Mouse (Mus musculus) kidney, adult 8-10 months (tissue): ENCODE data around the gene Rnf145.

Experiments used
- DNase-seq, 2 experiments: peaks; one replicate each; pipeline ENCODE4 v3.0.0; 2022

Rnf145 gene

DNA sequence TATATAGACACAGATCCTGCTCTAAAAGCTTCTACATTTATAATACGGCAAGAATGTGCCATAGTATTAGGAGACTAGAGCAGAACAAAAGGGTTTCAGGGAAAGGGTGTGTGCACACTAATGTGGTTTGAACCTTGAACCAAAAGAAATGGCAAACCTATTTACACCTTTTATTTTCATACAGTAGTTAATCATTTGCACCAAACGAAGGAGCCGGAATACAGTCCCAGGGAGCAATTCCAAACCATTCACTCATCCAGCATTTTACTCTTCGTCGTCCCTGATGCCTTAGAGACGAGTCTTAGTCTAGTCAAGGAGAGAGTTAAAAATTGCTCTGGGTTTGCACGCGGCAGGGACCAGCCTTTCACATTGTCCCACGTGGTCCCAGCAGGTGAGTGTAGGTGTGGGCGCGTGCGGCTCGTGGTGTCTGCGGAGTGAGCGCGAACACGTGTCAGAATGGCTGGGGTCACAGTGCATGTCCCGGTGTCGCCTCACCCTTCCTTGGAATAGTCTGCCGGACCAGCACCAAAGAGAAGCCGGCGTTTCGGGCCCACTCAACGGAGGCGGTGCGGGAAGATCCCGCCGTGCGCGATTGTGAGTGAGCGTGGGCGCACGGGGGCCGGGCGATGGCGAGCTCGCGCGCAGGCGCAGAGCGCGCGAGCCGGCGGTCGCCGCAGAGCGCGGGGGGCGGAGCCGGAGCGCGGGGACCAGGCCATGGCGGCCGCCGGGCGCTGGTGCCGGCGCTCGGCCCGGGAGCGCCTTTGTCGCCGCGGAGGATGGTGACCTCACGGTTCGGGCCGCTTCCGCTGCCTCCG is at the start of gene Rnf145:
Gene Rnf145 (plus strand): TSS at position 684 of the 815 bp plus-strand sequence.
- peak; percentile 62 to 77 for DNase-seq

DNA sequence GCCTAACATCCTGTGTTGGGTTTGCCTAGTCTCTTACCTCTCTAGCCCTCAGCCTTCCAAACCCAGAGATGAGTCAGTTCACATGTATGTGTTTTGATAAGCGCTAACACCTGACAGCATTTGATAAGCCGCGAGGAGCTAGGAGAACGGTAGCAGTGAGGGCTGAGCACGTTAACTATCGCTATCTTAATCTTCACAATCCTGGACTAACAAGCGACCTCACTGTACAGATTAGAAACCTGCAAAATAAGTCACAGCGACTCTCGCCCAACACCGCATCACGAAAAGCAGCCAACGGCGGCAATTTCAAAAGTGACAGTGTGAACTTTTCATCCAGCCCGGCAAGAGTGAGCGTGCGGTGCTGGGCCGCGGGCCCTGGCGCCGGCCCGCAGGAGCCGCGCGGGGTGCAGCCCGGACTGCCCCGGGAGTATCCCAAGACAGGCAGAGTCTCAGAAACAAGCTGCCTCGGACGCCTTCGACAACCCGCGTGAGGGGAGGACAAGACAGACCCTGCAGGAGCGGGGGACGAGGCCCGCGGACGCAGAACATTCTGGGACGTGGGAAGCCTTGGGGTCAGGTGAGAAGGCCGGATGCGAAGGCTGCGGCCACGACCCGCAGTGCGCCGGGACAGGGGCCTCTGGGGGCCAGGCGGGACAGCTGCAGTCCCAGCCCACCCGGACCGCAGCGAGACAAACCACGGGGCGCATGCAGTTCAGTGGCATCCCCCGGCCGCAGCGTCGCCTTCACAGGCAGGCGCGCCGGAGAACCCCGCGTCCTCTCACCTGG is 48.9 kb upstream of the Rnf145 start:
- no peak for DNase-seq

DNA sequence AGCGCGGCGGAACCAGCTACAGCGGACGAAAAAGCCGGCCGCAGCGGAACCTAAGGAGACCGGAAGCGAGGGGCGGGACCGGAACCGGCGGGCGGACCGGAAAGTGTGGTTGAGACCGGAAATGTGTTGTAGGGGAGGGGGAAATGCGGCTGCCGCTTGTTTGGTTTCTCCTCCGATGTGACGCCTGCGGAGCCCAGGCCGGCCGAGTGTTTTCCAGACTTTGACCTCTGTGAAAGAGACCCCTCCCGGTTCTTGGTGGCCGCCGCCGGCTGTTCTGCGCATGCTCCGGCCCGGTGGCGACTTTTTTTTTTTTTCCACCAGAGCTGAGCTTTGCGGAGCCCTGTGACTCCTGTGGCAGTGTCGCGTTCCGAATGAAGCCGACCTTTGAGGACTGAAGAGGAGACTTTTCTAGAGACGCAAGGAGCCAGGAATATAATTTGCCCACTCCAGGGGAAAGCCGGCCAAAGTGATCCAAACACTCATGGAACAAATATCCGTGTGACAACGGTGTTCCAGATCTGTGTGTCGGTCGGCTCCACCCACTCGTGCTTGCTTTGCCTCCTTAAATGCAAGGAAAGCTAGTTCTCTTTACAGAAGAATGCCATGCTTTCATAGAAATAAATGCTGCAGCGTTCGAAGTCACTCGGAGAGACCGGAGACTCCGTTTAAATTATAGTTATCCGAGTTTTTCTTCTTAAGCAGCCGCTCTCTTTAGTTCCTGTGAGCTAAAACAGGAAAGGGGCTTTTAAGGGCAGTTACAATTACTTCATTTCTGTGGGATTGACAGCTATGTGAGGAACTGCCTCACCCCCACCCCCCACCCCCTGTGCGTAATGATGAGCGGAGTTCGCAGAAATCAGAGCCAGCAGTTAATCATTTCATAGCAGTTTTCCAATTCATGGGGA is 48.1 kb upstream of the Rnf145 start, which contains the start of gene Ublcp1:
Gene Ublcp1 (minus strand): TSS at position 67 of the 905 bp plus-strand sequence.
- peak; percentile 95 for DNase-seq

DNA sequence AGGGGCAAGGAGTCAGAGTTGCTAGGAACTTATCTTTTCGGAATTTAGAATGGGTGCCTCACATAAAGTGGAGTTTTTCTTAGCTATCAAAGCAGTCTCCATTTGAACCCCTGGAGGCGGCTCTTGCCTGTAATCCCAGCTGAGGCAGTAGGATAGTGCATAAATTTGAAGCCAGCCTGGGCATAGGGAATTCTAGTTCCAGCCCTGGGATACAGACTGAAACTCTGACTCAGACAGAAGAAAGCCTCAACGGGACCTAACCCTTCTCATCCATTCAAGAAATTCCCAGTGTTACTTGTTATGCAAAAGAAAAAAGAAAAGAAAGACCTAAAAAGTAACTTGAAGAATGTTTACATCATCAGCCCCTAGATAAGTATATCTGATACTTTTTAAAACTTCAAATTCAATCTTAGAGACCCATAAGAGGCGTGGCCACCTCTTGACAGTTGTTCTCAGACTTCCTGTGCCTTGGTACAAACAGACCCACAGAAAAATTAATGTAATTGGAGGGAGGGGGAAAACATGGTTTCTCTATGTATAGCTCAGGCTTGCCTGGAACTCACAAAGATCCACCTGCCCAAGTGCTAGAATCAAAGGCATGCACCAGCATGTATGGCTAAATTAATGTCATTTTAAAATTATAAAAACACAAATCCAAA is 47.3 kb upstream of the Rnf145 start:
- DNase-seq: peak; percentile 12 to 16

DNA sequence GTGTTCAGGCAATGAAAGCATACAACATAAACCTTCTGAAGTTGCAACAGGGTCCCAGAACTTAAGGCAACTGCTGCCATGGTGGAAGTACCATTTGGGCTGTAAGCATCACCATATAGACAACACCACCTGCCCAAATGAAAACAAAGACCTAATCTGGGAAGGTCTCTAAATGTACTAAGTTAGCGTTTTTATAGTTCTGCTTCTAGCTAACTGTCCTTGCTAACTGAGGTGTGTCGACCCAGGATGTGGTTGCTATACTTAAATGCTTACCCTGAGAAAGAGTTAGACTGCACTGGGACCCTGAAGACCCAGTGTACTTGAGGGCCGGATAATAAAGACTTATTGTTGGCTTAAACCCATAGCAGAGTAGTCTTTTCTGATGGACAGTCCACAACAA is 43.3 kb upstream of the Rnf145 start:
- DNase-seq: no peak

DNA sequence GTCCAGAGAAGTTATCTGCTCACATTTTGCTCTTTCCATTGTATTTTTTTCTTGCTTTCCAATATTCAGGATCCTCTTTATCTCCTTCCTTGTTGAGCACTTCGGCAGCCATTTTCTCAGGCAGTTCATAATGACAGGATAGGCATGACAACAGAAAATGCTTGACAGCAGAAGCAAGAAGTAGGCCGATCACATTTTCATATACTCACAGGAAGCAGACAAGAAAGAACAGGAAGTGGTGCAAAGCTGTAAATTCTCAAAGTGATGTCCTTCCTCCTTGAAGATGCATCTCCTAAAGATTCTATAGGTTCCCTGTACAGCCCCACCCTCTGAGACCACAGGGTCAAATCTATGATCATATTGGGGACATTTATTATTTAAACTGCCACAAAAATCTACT is 42.3 kb upstream of the Rnf145 start:
- no peak for DNase-seq

DNA sequence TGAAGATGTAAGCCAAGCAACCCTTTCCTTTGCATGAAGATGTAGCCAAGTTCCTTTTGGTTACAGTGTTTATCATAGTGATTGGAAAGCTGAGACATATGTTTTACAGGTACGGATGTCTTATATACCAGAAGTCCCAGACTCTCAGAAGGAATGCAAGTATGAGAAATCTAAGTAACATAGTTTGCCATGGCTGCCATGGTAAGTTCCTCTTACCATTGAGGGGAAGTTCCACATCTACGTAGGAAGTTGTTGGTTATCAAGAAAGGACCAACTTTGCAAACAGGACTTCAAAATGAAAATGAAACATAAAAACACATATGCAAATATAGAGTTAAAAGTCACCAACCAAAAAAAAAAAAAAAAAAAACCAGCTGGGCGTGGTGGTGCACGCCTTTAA is 40.4 kb upstream of the Rnf145 start:
- no peak for DNase-seq

DNA sequence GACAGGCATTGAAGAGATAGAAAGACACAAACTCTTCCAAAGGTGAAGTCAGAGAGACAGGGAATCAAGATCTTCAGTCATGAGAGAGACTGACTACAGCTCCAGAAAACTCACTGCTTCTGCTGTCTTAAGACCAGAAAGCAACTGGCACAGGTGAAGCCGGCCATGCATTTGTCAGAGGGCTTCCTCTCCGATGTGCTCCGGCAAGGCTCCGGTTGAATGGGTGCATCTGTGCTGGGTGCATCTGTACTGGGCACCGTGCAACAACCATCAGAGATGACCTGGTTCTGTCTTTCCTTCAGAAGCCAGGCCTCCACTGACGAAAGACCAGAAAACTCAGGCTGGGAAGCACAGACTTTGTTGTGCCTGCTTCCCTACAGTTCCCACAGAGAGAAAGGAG is 38.5 kb upstream of the Rnf145 start:
- DNase-seq: no peak

DNA sequence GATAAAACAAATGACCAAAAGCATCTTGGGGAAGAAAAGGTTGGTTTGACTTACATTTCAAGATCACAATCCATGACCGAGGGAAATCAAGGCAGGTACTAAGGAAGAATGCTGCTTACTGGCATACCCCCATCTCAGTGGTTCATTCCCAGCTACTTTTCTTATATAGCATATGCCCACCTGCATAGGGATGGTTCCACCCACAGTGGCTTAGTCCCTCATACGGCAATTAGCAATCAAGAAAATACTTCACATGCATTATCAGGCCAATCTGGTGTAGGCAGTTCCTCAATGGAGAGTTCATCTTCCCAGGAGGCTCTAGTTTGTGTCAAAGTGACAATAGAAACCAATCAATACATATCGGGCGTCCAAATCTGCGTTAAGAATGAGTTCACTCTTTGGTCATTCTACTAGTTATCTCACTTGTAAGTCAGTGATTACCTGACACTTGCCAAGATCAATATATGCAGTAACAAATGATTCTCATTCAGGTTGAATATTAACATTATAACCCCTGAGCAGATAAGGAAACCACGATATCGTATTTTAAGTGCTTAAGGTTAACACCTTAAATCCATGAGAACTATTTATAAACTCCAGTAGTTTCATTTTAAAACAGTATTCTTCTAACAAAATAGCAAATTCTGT is 33.6 kb upstream of the Rnf145 start:
- no peak for DNase-seq

DNA sequence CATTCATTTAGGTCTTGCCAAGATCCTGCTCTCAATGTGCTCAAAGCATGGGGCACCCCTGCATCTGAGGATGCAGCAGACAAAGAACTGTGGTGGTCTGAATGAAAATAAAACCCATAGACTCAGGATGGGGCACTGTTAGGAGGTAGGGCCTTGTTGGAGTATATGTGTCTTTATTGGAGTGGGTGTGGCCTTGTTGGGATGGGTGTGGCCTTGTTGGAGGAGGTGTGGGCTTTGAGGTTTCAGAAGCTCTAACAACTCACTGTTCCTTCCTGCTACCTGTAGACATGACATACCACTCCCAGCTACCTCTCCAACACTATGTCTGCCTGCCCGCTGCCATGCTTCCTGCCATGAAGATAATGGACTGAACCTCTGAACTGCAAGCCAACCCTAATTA is 29.6 kb upstream of the Rnf145 start:
- DNase-seq: no peak

DNA sequence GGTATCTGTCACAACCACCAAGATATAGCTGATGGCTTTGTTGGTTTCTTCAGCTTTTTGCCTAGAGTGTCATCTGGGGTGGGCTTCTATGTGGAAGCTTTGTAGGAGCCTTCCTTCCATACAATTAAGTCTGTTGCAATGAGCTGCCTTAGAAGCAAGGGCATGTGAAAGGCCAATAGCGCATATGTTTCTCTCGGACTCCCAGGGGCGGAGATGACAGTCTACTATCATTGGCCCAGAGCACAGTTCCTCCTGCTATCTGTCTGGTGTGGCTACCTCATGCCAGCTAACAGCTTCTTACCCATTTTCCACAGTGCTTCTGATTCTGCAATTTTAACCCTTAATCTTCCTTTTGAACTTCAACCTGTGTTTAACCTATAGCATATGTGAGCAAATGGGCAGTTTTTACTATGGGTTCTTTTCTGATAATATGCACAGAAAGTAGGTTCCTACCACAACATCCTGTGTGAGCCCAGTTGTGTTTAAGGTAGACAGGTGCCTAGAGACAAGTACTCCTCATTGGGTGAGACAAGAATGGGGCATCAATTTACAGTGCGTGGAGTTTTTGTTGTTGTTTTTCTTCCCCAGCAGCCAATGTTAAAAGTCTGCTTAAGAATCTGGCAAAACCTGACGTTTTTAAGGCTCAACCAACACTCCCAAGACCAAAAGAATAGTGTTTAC is 24.0 kb upstream of the Rnf145 start:
- DNase-seq: no peak

DNA sequence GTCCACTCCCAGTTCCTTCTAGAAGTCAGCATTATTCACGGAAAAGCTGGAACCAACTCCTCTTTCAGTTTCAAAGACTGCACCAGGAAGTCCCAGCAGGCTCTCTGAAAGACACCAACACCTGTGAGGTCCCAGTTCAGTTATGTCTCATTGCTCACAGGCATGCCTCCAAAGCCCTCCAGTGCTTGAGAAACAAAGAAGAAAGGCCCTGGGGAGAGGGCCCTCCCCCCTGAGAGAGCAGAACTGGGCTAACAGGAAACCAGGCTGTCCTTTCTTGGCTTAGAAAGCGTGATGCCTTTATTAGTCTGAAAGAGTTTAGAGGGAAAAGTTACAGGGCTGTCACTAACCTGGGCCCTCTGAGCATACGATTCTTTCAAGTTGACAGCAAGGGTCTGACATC is 22.5 kb upstream of the Rnf145 start:
- DNase-seq: peak in 1 of 2 experiments; percentile 7

DNA sequence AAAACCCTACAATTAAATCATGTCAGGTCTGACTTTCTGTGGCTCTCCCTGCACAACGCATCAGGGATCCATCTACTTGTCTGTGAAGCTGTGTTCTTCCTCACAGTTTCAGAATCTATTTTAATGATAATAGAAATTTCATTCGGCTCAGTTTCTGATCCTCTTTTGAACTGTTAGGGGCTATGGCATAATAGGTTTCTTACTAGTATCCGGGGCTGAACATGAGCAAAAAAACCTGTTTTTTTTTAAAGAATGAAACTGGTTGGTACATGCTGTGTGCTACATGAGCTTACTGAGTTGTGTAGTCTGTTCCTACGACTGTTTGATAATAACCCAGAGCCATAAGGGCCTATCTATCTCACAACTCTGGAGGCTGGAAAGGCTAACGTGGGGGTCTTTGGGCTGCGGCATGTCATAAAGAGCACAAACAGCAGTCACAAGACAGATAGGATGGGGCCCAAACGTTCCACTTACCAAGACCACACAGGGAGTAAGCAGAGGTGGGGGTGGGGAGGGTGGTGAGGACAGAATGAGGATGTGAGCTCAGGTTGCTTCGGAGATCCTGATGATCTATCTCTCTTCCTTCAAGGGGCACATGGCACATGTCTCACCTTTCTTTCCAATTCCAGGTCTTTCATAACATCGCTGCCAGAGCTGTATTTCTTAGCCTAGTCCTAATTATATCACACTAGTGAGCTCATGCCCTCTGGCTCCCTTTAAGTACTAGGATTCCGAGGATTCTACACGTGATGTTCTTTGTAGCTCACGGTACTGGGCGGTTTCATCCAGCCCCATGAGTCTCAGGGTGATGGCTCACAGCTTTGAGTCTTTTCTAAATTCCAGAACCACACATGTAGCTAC is 20.1 kb upstream of the Rnf145 start:
- no peak for DNase-seq

DNA sequence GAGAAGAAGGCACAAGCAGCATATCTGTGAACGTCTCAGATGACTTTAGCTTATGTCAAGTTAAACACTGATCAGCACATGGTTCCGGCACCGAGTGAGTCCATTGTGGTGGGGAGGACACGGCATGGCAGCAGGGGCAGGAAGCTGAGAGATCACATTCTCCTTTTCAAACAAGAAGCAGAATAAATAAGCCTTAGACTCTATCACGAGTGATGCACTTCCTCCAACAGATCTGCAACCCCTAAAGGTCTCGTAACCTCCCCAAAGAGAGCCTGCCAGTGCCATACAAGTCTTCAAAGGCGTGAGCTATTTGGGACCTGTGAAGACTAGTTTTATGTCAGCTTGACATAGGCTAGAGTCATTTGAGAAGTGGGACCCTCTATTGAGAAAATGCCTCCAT is 17.8 kb upstream of the Rnf145 start:
- DNase-seq: no peak

DNA sequence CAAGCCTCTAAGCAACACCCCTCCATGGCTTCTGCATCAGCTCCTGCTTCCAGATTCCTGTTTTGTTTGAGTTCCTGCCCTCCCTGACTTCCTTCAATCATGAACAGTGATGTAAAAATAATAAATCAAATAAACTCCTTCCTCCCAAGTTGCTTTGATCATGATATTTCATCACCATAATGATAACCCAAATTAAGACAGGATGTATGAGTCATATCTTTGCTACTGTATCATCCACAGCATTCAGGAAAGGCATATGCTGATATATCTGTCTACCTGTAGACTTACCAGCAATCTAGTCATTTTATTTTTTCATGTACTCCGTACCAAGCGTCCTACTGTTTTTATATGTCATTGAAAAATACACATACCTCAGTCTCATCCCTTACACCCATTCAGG is 17.3 kb upstream of the Rnf145 start:
- no peak for DNase-seq

DNA sequence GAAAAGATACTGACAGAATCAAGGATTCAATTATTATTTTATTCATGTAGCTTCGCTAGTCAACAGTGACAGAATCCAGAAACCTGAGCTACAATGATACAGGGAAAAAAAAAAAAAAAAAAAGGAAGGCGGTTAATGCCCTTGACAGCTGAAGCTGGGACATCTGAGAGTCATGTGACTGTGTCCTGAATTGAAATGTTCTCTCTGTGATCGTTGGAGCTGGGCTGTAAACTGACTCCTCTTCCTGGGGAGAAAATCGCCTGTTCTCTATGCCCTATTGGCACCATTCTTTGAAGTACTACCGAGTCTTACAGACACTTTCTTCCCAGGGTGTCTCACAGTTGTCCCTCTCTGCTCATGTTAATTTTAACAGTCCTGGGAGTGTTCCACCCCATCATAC is 15.8 kb upstream of the Rnf145 start:
- DNase-seq: no peak

DNA sequence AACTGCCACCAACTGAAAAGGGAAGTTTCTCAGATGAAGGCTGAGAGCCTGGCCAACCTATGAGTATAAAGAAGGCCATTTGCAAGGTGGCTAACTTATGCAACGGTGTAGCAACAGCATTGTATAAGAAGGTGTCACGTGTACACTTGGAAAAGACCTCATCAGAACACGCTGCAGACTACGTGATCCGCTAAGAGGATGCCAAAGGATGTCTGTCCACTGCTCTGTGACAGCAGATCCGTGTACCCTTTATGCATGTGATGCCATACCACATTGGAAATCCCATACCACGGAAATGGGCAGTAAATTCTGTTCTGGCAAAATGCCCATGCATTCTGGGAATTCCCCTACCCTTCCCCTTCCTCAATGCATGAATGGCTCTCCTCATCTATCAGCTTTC is 14.6 kb upstream of the Rnf145 start:
- no peak for DNase-seq

DNA sequence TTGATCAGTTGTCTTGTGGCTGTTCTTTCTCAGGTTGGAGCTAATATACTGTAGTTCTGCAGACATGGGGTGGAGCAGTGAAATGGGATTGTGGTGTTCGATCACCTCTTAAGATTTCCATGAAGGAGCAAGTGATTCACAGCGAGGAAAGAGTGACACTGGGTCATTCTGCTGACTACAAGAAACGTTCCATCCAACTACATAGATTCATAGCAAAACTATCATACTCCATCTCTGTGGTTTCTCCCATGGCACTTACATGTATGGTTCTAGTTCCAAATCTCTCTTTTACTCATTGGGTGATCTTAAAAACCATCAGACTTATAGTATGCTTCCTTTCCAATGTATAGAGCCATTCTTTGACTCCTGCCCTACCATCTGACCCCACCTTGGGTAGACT is 14.0 kb upstream of the Rnf145 start:
- no peak for DNase-seq

DNA sequence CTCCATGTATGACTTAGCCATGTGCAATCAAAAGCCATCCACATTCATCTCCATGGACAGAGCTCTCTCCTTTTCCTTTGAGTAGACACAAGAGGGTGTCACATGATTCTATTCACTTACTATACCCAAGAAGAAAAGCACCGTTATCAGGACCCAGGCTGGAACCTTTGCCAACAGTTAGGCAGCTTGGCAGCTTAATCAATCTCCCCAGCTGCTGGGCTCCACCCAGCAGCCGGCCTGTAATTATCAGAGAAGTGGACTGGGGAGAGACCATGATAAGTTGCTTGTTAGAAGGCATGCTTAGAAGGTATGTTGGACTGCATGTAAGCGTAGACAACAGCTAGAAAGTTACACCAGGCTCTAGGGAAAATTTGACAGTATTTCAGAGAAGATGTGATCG is 9.9 kb upstream of the Rnf145 start:
- DNase-seq: no peak

DNA sequence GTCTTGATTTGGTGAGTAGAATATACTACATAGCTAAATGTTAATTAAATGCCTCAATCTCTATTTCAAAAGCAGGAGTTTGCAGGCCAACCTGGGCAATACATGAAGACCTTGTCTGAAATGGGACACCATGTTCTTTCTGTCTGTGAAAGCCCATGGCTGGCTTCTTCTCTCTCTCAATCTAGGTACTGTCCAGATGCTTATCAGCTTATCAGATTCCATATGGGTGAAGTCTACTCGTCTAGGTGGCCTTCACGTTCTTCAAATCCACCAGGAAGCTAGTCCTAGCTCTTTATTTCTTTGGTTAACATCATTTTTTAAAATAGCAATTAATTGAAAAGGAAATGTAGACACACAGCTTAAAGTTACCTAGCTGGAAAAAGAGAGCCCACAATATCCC is 8.9 kb upstream of the Rnf145 start:
- no peak for DNase-seq
